Mouse (Mus musculus) kidney, embryonic 14.5 days (tissue): Measurements from ENCODE around the gene Zfp982. TPM values are rescaled to one million over a fixed set of nuclear protein-coding genes. Genes with fewer than 3 reads are reported as not detected.
"Not testable (repeated sequence)": the region's sequence is repeated elsewhere in the genome, so short reads cannot be mapped to it uniquely, and the experiment has no call there.

Experiments
- ATAC-seq: fragments of 200-750 bp; cut with Nextera tagmentation; 2 replicates; pipeline ENCODE4 v1.8.0; 2017; ENCODE audit warnings: moderate number of reproducible peaks, mild to moderate bottlenecking, moderate TSS enrichment, moderate library complexity; ENCODE audit not compliant: low FRiP score, low TSS enrichment
- H3K27ac ChIP-seq: fragments of 300-500 bp; sonication (generic); 2 replicates; pipeline ENCODE4 v1.5.1; 2014; ENCODE audit warnings: low read depth, mild to moderate bottlenecking, low read length, moderate library complexity, mixed read lengths
- H3K27me3 ChIP-seq: fragments of 300-500 bp; sonication (generic); 2 replicates; pipeline ENCODE4 v1.6.1; 2014; ENCODE audit warnings: mild to moderate bottlenecking, low read length; ENCODE audit not compliant: control insufficient read depth, insufficient read depth
- H3K36me3 ChIP-seq: fragments of 300-500 bp; sonication (generic); 2 replicates; pipeline ENCODE4 v1.6.1; 2014; ENCODE audit warnings: low read length, mixed read lengths; ENCODE audit not compliant: control insufficient read depth, insufficient read depth
- H3K4me1 ChIP-seq: fragments of 300-500 bp; sonication (generic); 2 replicates; pipeline ENCODE4 v1.6.1; 2014; ENCODE audit warnings: low read length, mixed read lengths; ENCODE audit not compliant: control insufficient read depth, insufficient read depth
- H3K4me2 ChIP-seq: fragments of 300-500 bp; sonication (generic); replicated peaks from 2 replicates; pipeline ENCODE4 v1.6.1; 2014; ENCODE audit warnings: low read depth, mild to moderate bottlenecking, low read length
- H3K4me3 ChIP-seq: fragments of 300-500 bp; sonication (generic); 2 replicates; pipeline ENCODE4 v1.5.1; 2014; ENCODE audit warnings: mild to moderate bottlenecking, low read length
- H3K9ac ChIP-seq: fragments of 300-500 bp; sonication (generic); 2 replicates; pipeline ENCODE4 v1.6.1; 2014; ENCODE audit warnings: low read depth, mild to moderate bottlenecking, low read length, moderate library complexity
- H3K9me3 ChIP-seq: fragments of 300-500 bp; sonication (generic); 2 replicates; pipeline ENCODE4 v1.6.1; 2016; ENCODE audit warnings: low read length; ENCODE audit not compliant: control insufficient read depth
- WGBS: fragments of 180-500 bp; shearing (Covaris S2); extraction: QIAGEN DNeasy Blood & Tissue Kit; methylation state at CpG from one replicate; pipeline ENCODE4 v1.1.7; 2014; 5-methylcytosine and 5-hydroxymethylcytosine counted together
- polyA plus RNA-seq: library from polyadenylated mRNA; unstranded; fragments of >200 nt; fragmentation: Nextera tagmentation; extraction: Ambion mirVana; gene quantifications from 2 replicates; pipeline ENCODE4 v1.2.1, GENCODE M21; 2014

Zfp982 gene
- polyA plus RNA-seq, 1 experiment from 2014 or later = 10.7 TPM

DNA sequence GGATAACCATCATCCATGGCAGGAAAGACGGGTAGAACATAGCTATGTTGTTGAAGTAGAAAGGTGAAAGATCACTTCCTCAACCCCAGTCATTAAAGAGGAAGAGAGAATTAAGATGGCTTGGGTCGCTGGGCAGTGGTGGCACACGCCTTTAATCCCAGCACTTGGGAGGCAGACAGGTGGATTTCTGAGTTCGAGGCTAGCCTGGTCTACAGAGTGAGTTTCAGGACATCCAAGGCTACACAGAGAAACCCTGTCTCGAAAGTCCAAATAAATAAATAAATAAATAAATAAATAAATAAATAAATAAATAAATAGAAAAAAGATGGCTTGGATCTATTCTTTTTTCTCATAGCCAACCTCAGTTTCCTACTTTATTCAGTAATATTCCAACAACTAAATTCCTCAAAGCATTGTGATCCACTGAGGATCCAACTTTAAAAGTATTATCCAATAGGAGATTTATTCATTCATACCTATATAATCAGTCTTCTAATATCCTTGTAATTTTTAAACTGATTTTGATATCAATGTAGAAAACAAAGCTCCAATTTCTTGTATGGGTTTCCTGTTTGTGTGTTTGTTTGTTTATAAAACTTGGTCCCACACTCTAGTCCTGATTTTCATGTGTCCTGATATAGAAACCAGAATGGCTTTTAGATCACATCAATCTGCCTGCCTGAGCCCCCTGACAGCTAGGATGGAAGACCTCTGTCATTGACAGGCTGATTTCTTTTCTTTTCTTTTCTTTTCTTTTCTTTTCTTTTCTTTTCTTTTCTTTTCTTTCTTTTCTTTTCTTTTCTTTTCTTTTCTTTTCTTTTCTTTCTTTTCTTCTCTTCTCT, 6.8 kb downstream of the Zfp982 start:
- H3K4me2 ChIP-seq, H3K27me3 ChIP-seq, H3K9ac ChIP-seq, H3K4me1 ChIP-seq, H3K9me3 ChIP-seq, H3K4me3 ChIP-seq, H3K27ac ChIP-seq, ATAC-seq, H3K36me3 ChIP-seq: not testable (repeated sequence)
- 93% methylated on average over 5 of the region's 5 CpGs for WGBS

DNA sequence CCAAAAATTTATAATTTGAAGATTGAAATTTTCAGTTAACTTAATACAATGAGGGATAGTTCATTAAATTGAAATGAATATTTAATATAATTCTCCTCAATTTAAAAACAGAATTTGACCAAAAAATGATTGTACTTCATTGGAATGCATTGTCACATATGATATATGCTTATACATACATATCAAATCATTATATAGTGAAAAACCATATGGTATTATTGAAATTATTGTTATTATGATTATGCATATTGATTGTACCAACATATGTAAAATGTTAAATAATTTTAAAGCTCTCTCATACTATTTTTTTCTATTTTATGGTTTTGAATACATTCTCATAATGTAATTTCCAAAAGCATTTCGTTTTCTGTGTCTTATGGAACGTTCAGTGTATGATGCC, 17.0 kb downstream of the Zfp982 start:
- Histone ChIP-seq H3K4me2 (no peak overlapping the region), H3K4me3 (no peak overlapping the region), H3K9me3 (peaks cover 23% of the 10 kb centered on the region), H3K27me3 (no peaks in the 10 kb centered on the region), H3K4me1 (no peaks in the 10 kb centered on the region), H3K36me3 (0 out of 2 replicates have a peak, but pooled peaks cover 3% of the 10 kb centered on the region), H3K9ac (no peak overlapping the region), H3K27ac (no peak overlapping the region)
- 89% methylated on average over 2 of the region's 2 CpGs for WGBS
- no peak for ATAC-seq

DNA sequence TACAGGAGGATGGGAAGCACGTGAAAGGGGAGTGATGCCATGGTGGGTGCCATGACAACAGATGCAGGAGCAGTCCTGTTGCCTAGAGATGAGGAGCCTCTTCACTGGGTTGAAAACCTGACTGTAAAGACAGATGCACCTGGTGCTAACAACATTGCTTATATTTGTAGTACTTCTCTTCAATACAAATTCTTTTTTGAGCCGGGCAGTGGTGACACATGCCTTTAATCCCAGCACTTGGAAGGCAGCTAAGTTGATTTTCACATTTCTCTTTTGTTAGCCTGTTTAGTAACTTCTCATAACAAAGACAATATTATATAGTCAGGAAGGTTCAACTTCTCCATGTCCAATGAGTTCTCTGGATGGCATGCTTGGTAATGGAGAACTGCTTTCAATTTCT, 26.8 kb downstream of the Zfp982 start:
- H3K9me3 ChIP-seq = peaks cover 49% of the 10 kb centered on the region
- H3K27me3 ChIP-seq = no peaks in the 10 kb centered on the region
- H3K4me2 ChIP-seq = no peak overlapping the region
- no peaks in the 10 kb centered on the region for H3K36me3 ChIP-seq
- 78% methylated on average over 2 of the region's 2 CpGs for WGBS
- no peak overlapping the region for H3K9ac ChIP-seq
- H3K4me1 ChIP-seq = no peaks in the 10 kb centered on the region
- H3K27ac ChIP-seq = no peak overlapping the region
- no peak for ATAC-seq
- H3K4me3 ChIP-seq = no peak overlapping the region

DNA sequence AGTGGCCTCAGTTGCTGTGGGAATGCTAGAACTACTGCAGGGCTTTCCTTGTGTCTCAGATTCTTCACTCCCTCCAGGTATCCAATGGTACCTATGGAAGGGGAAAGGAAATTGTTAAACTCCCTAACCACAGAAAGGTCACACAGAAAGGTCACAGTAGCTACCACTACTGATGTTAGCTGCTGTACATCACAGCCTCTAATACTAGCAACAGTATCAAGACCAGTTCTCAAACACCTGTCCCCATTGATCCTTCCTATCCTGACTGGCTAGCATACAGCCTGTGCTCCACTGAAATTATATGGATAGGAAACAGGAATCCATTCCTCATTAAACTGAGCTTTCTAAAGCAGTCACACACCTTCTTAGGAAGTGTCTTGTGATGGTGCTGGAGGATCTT, 27.9 kb downstream of the Zfp982 start:
- Histone ChIP-seq H3K27me3 (no peaks in the 10 kb centered on the region), H3K9ac (no peak overlapping the region), H3K9me3 (peaks cover 49% of the 10 kb centered on the region), H3K4me3 (no peak overlapping the region), H3K4me2 (no peak overlapping the region), H3K27ac (no peak overlapping the region), H3K4me1 (no peaks in the 10 kb centered on the region), H3K36me3 (no peaks in the 10 kb centered on the region)
- 0 out of 2 replicates have a peak, but pooled peaks have one; percentile 20 for ATAC-seq

DNA sequence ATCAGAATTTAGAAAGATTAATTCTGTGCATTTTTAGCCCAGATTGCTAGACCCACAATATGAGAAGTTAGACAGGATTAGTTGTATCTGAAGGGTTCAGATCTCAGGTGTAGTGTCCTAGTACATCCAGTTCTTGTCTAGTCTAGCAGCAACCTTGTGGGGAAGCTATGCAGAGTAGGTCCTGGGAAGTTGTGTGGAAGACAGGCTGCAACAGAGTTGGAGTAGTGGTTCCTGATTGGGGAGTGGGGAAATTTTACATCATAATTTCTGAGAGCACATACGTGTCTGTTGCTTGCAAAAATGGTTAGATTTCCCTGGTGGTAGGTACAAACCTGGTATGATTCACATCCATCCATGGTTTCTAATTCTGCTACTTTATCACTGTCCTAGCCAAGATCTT, 32.9 kb downstream of the Zfp982 start:
- Histone ChIP-seq H3K4me2 (no peak overlapping the region), H3K9ac (no peak overlapping the region), H3K27ac (no peak overlapping the region), H3K4me1 (no peaks in the 10 kb centered on the region), H3K9me3 (peaks cover 45% of the 10 kb centered on the region), H3K36me3 (no peaks in the 10 kb centered on the region), H3K4me3 (no peak overlapping the region), H3K27me3 (no peaks in the 10 kb centered on the region)
- WGBS = 88% methylated on average over 1 of the region's 1 CpGs
- ATAC-seq = no peak

DNA sequence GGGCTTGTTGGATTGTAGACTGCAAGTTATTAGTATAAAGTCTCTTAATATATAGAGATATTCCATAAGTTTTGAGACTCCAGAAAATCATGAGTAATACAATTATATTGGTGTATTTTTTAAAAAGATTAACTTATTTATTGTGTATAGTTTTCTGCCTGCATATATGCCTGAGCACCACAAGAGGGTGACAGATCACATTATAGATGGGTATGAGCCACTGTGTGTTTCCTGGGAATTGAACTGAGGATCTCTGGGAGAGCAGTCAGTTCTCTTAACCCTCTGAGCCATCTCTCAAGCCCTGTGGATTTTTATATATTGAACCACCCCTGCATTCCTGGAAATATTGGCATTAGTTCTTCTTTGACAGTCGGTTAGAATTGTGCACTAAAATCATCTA, 38.1 kb downstream of the Zfp982 start:
- no peak overlapping the region for H3K4me3 ChIP-seq
- peaks cover 26% of the 10 kb centered on the region for H3K9me3 ChIP-seq
- no peaks in the 10 kb centered on the region for H3K4me1 ChIP-seq
- H3K4me2 ChIP-seq = no peak overlapping the region
- ATAC-seq = no peak
- no peak overlapping the region for H3K9ac ChIP-seq
- H3K27me3 ChIP-seq = no peaks in the 10 kb centered on the region
- no peaks in the 10 kb centered on the region for H3K36me3 ChIP-seq
- WGBS = 72% methylated on average over 1 of the region's 1 CpGs
- no peak overlapping the region for H3K27ac ChIP-seq

DNA sequence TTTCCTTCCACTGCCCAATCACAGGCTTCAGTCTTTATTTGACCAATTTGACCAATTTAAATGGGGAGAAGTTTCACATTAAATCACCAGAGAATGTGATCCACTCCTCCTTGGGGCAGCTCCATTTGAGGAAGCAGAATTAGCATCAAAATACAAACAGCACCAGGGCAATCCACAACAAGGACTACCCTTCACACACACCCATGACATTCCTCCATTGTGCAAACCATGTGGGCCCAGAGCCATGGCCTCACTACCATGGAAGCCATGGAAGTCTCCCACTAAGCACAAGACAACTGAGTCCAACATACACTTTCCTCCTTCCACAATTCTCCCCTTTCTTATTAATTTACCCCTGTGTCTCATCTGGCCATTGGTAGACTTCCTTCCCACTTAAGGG, 43.7 kb downstream of the Zfp982 start:
- not testable (repeated sequence) for H3K4me1 ChIP-seq, H3K27me3 ChIP-seq, H3K4me3 ChIP-seq, ATAC-seq, H3K4me2 ChIP-seq, H3K9ac ChIP-seq, H3K36me3 ChIP-seq, H3K27ac ChIP-seq
- H3K9me3 ChIP-seq = peaks cover 25% of the 10 kb centered on the region

DNA sequence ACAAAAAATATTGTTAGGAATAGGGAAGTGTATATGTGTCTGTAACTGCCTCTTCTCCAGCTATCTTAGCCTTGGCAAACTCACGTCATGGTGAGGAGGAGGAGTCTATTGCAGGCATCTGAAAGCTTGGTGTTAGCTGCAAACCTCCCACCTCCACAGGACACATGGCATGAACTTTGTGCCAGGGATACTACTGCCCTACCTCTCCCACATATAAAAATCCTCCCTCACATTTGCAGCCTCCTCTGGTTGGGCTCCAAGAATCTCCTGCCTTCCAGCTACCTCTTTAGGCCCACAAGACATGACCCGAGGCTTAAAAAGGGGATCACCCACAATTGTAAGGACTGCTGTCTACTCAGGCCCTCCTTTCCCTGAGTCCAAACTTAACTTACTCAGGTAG, 45.5 kb downstream of the Zfp982 start:
- Histone ChIP-seq H3K9ac (no peak overlapping the region), H3K4me3 (no peak overlapping the region), H3K9me3 (peaks cover 27% of the 10 kb centered on the region), H3K27me3 (no peaks in the 10 kb centered on the region), H3K4me2 (no peak overlapping the region), H3K36me3 (no peaks in the 10 kb centered on the region), H3K4me1 (no peaks in the 10 kb centered on the region), H3K27ac (no peak overlapping the region)
- ATAC-seq = no peak
- 89% methylated on average over 2 of the region's 2 CpGs for WGBS

DNA sequence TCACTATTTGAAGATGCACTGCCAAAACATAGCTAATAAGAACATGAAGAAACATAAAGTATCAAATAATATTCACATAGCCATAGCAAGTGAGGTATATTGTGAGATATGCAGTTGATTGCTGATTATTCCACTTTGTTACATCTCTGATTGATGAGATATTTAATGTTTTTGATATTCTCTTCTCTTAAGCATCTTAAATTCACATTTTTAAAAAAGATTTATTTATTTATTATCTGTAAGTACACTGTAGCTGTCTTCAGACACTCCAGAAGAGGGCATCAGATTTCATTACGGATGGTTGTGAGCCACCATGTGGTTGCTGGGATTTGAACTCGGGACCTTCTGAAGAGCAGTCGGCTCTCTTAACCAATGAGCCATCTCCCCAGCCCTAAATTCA, 47.7 kb downstream of the Zfp982 start, which contains the start of gene Gm16503:
Gene Gm16503, plus strand, starts transcription at position 301 of the 400 bp plus-strand sequence.
- H3K4me3 ChIP-seq, H3K36me3 ChIP-seq, ATAC-seq, H3K9ac ChIP-seq, H3K4me2 ChIP-seq, H3K27me3 ChIP-seq, H3K4me1 ChIP-seq, H3K27ac ChIP-seq: not testable (repeated sequence)
- peaks cover 32% of the 10 kb centered on the region for H3K9me3 ChIP-seq
- 89% methylated on average over 3 of the region's 3 CpGs for WGBS
